Mouse (Mus musculus): ENCODE results near the gene Stx12. TPM values are rescaled to one million over a fixed set of nuclear protein-coding genes. Genes with fewer than 3 reads are reported as not detected.
A peak's percentile ranks its signal among the peaks of the same experiment; 100 is the strongest.

Stx12 gene
- polyA plus RNA-seq, 1 experiment from 2014 or later, result 61.1 TPM

DNA sequence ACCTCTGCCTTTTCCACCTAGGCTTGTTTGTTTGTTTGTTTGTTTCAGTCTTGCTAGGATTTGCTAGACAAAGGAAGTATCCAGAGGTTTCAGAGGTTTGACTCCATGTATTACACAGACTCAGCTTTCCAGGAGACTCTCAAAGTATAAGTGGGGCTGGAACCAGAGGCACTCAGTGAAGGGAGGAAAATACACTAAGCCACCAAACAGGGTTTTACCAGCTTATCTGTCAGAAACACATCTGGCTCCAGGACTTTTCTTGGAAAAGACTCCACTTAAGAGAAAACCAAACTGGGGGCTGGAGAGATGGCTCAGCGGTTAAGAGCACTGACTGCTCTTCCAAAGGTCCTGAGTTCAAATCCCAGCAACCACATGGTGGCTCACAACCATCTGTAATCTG, 23.4 kb downstream of the Stx12 start:
- Histone ChIP-seq H3K4me1 (replicated peaks) (no peaks in the 10 kb centered on the region), H3K36me3 (peaks cover 86% of the 10 kb centered on the region), H3K4me2 (no peak overlapping the region), H3K9ac (replicated peaks) (no peak overlapping the region), H3K27ac (no peak overlapping the region), H3K4me3 (replicated peaks) (no peak overlapping the region), H3K9me3 (no peaks in the 10 kb centered on the region), H3K27me3 (no peaks in the 10 kb centered on the region)
- 93% methylated on average over 1 of the region's 1 CpGs for WGBS
- no peak for ATAC-seq (ENCODE audit: insufficient number of reproducible peaks, insufficient read depth, low FRiP score, low TSS enrichment, low read depth)

DNA sequence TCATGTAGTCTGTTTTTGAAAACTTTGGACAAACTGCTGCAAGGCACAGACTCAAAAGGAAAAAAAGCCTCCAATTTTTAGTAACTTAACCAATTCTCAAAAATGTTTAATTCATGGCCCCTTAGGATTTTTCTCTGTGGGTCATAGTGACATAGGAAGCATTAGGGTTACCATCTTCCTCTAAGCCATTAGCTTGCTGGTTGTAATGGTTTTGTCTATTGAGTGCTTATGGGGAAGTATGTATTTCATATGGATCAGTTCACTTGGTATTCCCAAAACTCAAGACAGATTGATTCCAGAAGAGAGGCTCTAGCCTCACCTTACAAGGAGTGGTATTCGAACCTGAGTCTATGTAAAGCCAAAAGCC, 40.6 kb downstream of the Stx12 start:
- WGBS, result 85% methylated on average over 1 of the region's 1 CpGs
- Histone ChIP-seq H3K27me3 (no peaks in the 10 kb centered on the region), H3K9me3 (no peaks in the 10 kb centered on the region), H3K36me3 (peaks cover 26% of the 10 kb centered on the region), H3K4me3 (replicated peaks) (peak overlapping the region; percentile 90), H3K4me1 (replicated peaks) (peaks cover 16% of the 10 kb centered on the region), H3K27ac (peak overlapping the region; percentile 80), H3K9ac (replicated peaks) (no peak overlapping the region), H3K4me2 (peak overlapping the region; percentile 65)
- no peak for ATAC-seq (ENCODE audit: insufficient number of reproducible peaks, insufficient read depth, low FRiP score, low TSS enrichment, low read depth)

DNA sequence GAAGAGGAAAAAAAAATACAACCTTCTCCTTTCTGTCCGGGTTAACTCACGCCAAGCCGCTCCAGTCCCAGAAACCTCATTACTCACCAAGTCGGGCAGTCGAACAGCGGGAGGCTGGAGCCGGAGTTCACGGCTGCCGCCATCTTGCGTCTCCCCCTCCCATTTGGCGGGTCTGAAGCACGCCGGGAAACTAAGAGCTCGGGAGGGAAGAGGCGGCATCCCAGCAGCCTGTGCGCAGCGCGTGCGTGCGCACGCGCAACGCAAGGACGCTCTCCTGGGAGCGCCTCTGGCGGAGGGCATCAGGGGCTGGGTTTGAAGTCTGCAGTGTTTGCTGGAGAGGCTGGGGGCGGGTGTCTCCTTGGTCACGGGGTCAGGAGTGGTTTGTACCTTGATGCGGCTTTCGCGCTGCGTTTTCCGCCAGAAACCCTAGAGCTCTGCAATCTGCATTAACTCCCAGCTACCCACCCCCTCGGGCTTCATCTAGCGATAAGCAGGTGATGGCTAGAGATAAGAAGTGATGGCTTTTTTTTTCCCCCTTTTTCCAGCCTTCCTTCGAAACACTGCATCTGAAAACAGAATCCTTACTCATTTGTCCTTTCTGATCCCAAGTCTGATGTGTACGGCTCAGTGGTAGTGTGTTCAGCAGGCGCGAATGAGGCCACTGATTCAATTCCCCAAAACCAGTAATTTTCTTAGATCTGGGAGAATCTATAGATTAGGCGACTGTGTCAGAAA, 41.2 kb downstream of the Stx12 start, which contains the start of gene Ppp1r8:
Ppp1r8 (minus strand) TSS at position 200 of the 735 bp plus-strand sequence.
- peak within 1 kb of the TSS; percentile 80 for H3K27ac ChIP-seq
- H3K4me3 ChIP-seq (replicated peaks), result peak within 1 kb of the TSS; percentile 90
- H3K4me2 ChIP-seq, result peak within 1 kb of the TSS; percentile 69
- H3K9ac ChIP-seq (replicated peaks), result peak within 1 kb of the TSS; percentile 93
- ATAC-seq (ENCODE audit: insufficient number of reproducible peaks, insufficient read depth, low FRiP score, low TSS enrichment, low read depth), result peak; percentile 99
- no peaks in the 10 kb centered on the region for H3K27me3 ChIP-seq
- WGBS, result 1% methylated on average over 40 of the region's 40 CpGs
- H3K9me3 ChIP-seq, result no peaks in the 10 kb centered on the region
- H3K4me1 ChIP-seq (replicated peaks), result peaks cover 16% of the 10 kb centered on the region
- peaks cover 27% of the 10 kb centered on the region for H3K36me3 ChIP-seq

DNA sequence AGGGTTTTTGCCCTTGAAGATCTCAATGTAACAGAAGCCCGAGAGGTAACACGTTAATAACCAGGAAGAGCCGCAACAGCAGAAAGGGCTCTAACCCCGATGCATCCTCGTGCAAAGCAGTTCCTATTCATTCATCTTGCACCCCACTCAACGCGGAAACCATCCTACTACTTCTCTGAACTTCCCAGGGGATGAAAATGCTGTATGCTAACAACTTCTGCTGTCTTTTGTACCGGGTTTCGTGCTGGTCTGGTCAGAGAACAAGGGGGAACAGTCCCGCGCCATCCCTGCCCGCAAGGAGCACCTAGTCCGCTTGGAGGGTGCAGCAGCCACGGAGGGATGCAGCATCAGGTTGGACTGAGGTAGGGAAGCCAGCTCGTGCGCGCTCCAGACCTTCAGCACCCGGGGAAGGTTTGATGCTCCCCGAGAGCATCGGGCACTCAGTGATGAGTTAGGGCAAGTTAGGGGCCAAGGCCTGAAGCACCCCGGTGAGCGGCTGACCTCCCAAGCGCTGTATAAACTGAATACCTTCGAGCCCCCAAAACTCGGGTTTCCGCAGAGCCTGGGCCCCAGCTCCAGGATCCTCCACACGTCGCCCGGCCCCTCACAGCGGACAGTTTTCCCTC, 41.9 kb downstream of the Stx12 start:
- peak; percentile 73 for ATAC-seq (ENCODE audit: insufficient number of reproducible peaks, insufficient read depth, low FRiP score, low TSS enrichment, low read depth)
- Histone ChIP-seq H3K27ac (peak overlapping the region; percentile 80), H3K9me3 (no peaks in the 10 kb centered on the region)

DNA sequence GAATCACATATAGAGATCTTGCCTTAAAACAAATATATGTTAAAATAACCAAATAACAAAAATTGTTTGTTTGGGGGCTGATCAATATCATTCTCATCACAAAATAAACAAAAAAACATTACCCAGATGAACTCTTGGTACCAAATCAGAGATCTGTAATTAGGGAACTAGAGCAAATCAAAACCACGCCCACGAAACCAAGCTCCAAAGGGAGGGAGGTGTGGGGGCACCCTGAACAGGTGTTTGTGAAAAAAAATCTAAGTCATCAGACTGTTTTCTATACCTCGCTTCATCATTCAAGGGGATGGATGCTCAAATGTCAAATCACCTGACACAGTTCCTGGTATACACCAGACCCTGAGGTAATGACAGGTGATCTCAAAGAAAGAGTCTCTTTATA, 42.8 kb downstream of the Stx12 start:
- H3K9ac ChIP-seq (replicated peaks), result peak overlapping the region; percentile 93; the same call in 1 of the 2 replicates
- WGBS, result 87% methylated on average over 3 of the region's 3 CpGs

More for the DNA sequence above, 41.9 kb downstream of the Stx12 start:
- WGBS, result under 1% methylated on average over 30 of the region's 30 CpGs
- peaks cover 32% of the 10 kb centered on the region for H3K36me3 ChIP-seq
- H3K4me1 ChIP-seq (replicated peaks), result peaks cover 16% of the 10 kb centered on the region
- H3K9ac ChIP-seq (replicated peaks), result peak overlapping the region; percentile 93
- H3K4me2 ChIP-seq, result peak overlapping the region; percentile 69
- peak overlapping the region; percentile 90 for H3K4me3 ChIP-seq (replicated peaks)
- no peaks in the 10 kb centered on the region for H3K27me3 ChIP-seq

DNA sequence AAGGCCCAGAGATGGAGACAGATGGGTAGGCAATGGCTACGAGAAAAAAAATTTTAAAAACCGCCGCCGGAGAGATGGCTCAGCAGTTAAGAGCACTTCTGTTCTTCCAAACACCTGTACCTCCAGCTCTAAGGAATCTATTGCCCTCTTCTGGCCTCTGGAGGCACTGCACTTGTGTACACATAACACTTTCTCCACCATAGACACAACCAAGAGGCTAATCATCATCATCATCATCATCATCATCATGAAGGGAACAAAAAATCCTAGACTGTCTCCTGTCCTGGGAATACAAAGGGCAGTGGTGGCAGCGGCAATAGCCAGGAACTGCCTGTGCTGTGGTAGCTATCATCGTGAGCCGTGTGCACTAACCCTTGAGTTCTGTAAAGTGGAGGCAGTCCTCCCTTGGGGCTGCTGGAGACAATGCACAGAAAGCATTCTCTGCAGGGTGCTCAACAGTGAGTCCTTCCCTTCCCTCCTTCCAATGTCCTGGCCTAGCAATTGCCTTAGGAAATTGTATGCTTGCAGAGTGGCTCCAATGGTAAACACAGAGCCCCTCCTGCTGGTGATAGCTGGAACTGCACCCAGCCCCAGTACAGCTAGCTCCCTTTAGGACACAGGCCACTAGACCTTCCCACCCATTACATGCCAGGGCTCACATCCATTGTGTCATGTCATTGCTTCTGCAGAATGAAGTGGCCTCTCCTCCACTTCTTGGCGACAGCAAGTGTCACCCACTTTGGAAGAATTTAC, 60.5 kb downstream of the Stx12 start:
- WGBS, result 75% methylated on average over 8 of the region's 8 CpGs
- no peak for ATAC-seq (ENCODE audit: insufficient number of reproducible peaks, insufficient read depth, low FRiP score, low TSS enrichment, low read depth)
- Histone ChIP-seq H3K27ac (no peak overlapping the region), H3K4me2 (no peak overlapping the region), H3K27me3 (no peaks in the 10 kb centered on the region), H3K9ac (replicated peaks) (no peak overlapping the region), H3K4me1 (replicated peaks) (no peaks in the 10 kb centered on the region), H3K9me3 (peaks cover 30% of the 10 kb centered on the region), H3K4me3 (replicated peaks) (no peak overlapping the region), H3K36me3 (peaks cover 45% of the 10 kb centered on the region)

More for the DNA sequence above, 42.8 kb downstream of the Stx12 start:
- Histone ChIP-seq H3K27ac (no peak overlapping the region), H3K4me3 (replicated peaks) (peak overlapping the region; percentile 90), H3K36me3 (peaks cover 41% of the 10 kb centered on the region), H3K4me2 (peak overlapping the region; percentile 69), H3K4me1 (replicated peaks) (peaks cover 16% of the 10 kb centered on the region), H3K27me3 (no peaks in the 10 kb centered on the region), H3K9me3 (no peaks in the 10 kb centered on the region)
- no peak for ATAC-seq (ENCODE audit: insufficient number of reproducible peaks, insufficient read depth, low FRiP score, low TSS enrichment, low read depth)

DNA sequence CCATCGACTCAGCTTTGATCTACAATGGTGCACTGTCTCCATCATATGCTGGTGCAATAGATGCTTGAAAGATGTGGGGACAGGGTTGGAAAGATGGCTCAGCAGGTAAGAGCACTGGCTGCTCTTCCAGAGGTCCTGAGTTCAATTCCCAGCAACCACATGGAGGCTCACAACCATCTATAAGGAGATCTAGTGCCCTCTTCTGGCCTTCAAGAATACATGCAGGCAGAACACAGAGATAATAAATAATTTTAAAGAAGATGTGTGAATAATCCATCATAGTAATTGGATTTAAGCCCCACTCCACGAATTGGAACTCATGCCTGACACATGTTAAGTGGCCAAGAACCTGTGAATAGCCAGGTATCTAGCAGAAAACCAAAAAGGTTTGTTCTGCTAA, 65.9 kb downstream of the Stx12 start:
- 47% methylated on average over 2 of the region's 2 CpGs for WGBS
- H3K4me1 ChIP-seq (replicated peaks), result no peaks in the 10 kb centered on the region
- no peaks in the 10 kb centered on the region for H3K27me3 ChIP-seq
- no peak overlapping the region for H3K9ac ChIP-seq (replicated peaks)
- H3K4me3 ChIP-seq (replicated peaks), result no peak overlapping the region
- H3K27ac ChIP-seq, result no peak overlapping the region
- no peaks in the 10 kb centered on the region for H3K36me3 ChIP-seq
- H3K4me2 ChIP-seq, result no peak overlapping the region
- ATAC-seq (ENCODE audit: insufficient number of reproducible peaks, insufficient read depth, low FRiP score, low TSS enrichment, low read depth), result no peak
- H3K9me3 ChIP-seq, result peaks cover 25% of the 10 kb centered on the region

DNA sequence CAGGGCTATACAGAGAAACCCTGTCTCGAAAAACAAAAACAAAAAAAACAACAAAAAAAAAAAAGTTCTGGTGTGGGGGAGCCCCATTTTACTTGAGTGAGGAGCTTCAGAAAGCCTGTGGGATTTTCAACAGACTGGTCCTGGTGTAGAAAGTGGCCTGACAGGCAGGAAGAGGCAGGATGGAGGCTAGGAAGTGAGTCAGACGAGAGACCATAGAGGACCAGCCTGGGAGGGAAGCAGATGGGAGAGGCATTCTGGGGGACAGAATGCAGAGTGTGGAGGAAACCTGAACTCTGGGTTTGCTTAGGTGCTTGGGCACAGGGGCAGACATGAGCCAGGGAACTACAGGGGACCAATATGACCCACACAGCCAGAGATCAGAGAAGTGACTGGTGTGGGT, 67.5 kb downstream of the Stx12 start:
- WGBS, result 57% methylated on average over 2 of the region's 2 CpGs
- ATAC-seq (ENCODE audit: insufficient number of reproducible peaks, insufficient read depth, low FRiP score, low TSS enrichment, low read depth), result no peak

DNA sequence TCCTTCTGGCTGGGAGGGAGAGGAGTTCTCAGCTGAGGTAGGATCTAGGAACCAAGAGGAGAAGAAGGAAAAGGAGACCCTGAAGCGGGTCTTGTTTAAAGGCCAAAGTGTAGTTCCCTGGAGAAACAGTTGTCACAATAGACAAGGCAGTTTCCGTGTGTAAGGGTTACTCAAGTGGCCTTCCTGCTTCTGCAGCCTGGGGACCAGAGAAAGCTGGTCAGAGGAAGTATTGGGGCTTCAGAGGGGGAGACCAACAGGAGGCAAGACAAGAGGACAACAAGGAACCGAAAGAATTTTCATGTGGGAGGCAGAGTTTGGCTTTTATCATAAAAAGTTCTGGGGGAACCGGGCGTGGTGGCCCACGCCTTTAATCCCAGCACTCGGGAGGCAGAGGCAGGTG, 67.9 kb downstream of the Stx12 start:
- no peak overlapping the region for H3K9ac ChIP-seq (replicated peaks)
- peaks cover 26% of the 10 kb centered on the region for H3K9me3 ChIP-seq
- H3K4me3 ChIP-seq (replicated peaks), result no peak overlapping the region
- H3K4me2 ChIP-seq, result no peak overlapping the region
- ATAC-seq (ENCODE audit: insufficient number of reproducible peaks, insufficient read depth, low FRiP score, low TSS enrichment, low read depth), result no peak
- H3K27ac ChIP-seq, result no peak overlapping the region
- H3K36me3 ChIP-seq, result no peaks in the 10 kb centered on the region
- no peaks in the 10 kb centered on the region for H3K4me1 ChIP-seq (replicated peaks)
- 85% methylated on average over 7 of the region's 7 CpGs for WGBS
- H3K27me3 ChIP-seq, result no peaks in the 10 kb centered on the region

More for the DNA sequence above, 67.5 kb downstream of the Stx12 start:
- H3K4me1 ChIP-seq (replicated peaks), result no peaks in the 10 kb centered on the region
- H3K36me3 ChIP-seq, result no peaks in the 10 kb centered on the region
- no peak overlapping the region for H3K4me2 ChIP-seq
- no peaks in the 10 kb centered on the region for H3K27me3 ChIP-seq
- H3K9me3 ChIP-seq, result peaks cover 25% of the 10 kb centered on the region
- no peak overlapping the region for H3K27ac ChIP-seq
- no peak overlapping the region for H3K9ac ChIP-seq (replicated peaks)
- H3K4me3 ChIP-seq (replicated peaks), result no peak overlapping the region

DNA sequence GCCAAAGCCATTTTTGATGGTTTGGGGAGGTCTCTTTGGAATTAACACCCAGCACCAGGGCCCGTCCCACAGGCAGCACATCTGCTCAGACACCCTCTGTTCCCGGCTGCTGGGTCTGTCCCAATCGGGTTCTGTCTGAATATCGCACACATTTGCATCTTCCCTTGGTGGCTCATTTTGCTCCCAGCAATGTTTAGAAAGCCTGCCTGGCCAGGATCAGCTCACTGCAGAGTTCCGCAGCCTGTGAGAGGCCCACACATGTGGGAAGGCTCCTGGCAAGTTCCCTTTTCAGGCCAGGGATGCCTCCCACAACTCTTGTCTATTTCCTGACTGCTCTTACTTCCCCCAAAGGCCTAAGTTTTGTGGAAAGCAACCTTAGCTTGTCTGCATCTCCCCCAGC, 74.7 kb downstream of the Stx12 start:
- Histone ChIP-seq H3K9me3 (peaks cover 12% of the 10 kb centered on the region; the same call in 1 of the 2 replicates), H3K27me3 (no peaks in the 10 kb centered on the region), H3K4me2 (no peak overlapping the region), H3K9ac (replicated peaks) (no peak overlapping the region), H3K4me3 (replicated peaks) (no peak overlapping the region), H3K27ac (no peak overlapping the region), H3K4me1 (replicated peaks) (no peaks in the 10 kb centered on the region), H3K36me3 (no peaks in the 10 kb centered on the region)
- WGBS, result 89% methylated on average over 5 of the region's 5 CpGs
- no peak for ATAC-seq (ENCODE audit: insufficient number of reproducible peaks, insufficient read depth, low FRiP score, low TSS enrichment, low read depth)
